Mouse (Mus musculus) limb, embryonic 12.5 days (tissue): Measurements from ENCODE around the gene Edaradd. TPM values are rescaled to one million over a fixed set of nuclear protein-coding genes. Genes with fewer than 3 reads are reported as not detected.

Source experiments
- ATAC-seq: fragments of 200-750 bp; cut with Nextera tagmentation; 2 replicates; pipeline ENCODE4 v1.8.0; 2017; ENCODE audit warnings: low read depth, moderate TSS enrichment; ENCODE audit not compliant: insufficient number of reproducible peaks, insufficient read depth, low FRiP score, low TSS enrichment
- H3K27ac ChIP-seq: fragments of 300-500 bp; sonication (generic); 2 replicates; pipeline ENCODE4 v1.5.1; 2016; ENCODE audit warnings: mild to moderate bottlenecking, moderate library complexity
- H3K27me3 ChIP-seq: fragments of 300-500 bp; sonication (generic); 2 replicates; pipeline ENCODE4 v1.6.1; 2016; ENCODE audit warnings: mild to moderate bottlenecking, moderate library complexity
- H3K36me3 ChIP-seq: fragments of 300-500 bp; sonication (generic); 2 replicates; pipeline ENCODE4 v1.6.1; 2016; ENCODE audit warnings: mild to moderate bottlenecking, moderate library complexity
- H3K4me1 ChIP-seq: fragments of 300-500 bp; sonication (generic); replicated peaks from 2 replicates; pipeline ENCODE4 v1.6.1; 2016
- H3K4me2 ChIP-seq: fragments of 300-500 bp; sonication (generic); 2 replicates; pipeline ENCODE4 v1.6.1; 2016; ENCODE audit warnings: mild to moderate bottlenecking, moderate library complexity
- H3K4me3 ChIP-seq: fragments of 300-500 bp; sonication (generic); replicated peaks from 2 replicates; pipeline ENCODE4 v1.5.1; 2016; ENCODE audit warnings: mild to moderate bottlenecking
- H3K9ac ChIP-seq: fragments of 300-500 bp; sonication (generic); replicated peaks from 2 replicates; pipeline ENCODE4 v1.6.1; 2016; ENCODE audit warnings: mild to moderate bottlenecking, moderate library complexity
- H3K9me3 ChIP-seq: fragments of 300-500 bp; sonication (generic); 2 replicates; pipeline ENCODE4 v1.6.1; 2016; ENCODE audit warnings: mild to moderate bottlenecking, moderate library complexity
- WGBS: fragments of 180-500 bp; shearing (Covaris S2); methylation state at CpG from one replicate; pipeline ENCODE4 v1.1.7; 2016; 5-methylcytosine and 5-hydroxymethylcytosine counted together
- polyA plus RNA-seq: library from polyadenylated mRNA; unstranded; fragments of >200 nt; fragmentation: Nextera tagmentation; extraction: Ambion mirVana; gene quantifications from 2 replicates; pipeline ENCODE4 v1.2.1, GENCODE M21; 2016

Gene Edaradd
- polyA plus RNA-seq, 1 experiment from 2014 or later, result 2.3 TPM

GRCm38 (mm10) chr13:12543880-12544568 lies 23.8 kb upstream of the Edaradd start:
- Histone ChIP-seq H3K4me3 (no peak overlapping the region), H3K4me2 (no peak overlapping the region), H3K4me1 (peaks cover 6% of the 10 kb centered on the region), H3K9ac (no peak overlapping the region), H3K27ac (no peak overlapping the region), H3K27me3 (no peaks in the 10 kb centered on the region), H3K36me3 (no peaks in the 10 kb centered on the region), H3K9me3 (no peaks in the 10 kb centered on the region)
- 83% methylated on average over 8 of the region's 8 CpGs for WGBS
- ATAC-seq, result no peak

GRCm38 (mm10) chr13:12543246-12543645 lies 23.0 kb upstream of the Edaradd start:
- no peak for ATAC-seq
- H3K36me3 ChIP-seq, result no peaks in the 10 kb centered on the region
- no peak overlapping the region for H3K4me3 ChIP-seq
- H3K27me3 ChIP-seq, result no peaks in the 10 kb centered on the region
- no peak overlapping the region for H3K9ac ChIP-seq
- no peaks in the 10 kb centered on the region for H3K9me3 ChIP-seq
- peaks cover 6% of the 10 kb centered on the region for H3K4me1 ChIP-seq
- no peak overlapping the region for H3K4me2 ChIP-seq
- H3K27ac ChIP-seq, result no peak overlapping the region
- 69% methylated on average over 5 of the region's 5 CpGs for WGBS

GRCm38 (mm10) chr13:12542006-12542981 lies 22.1 kb upstream of the Edaradd start:
- H3K9me3 ChIP-seq, result no peaks in the 10 kb centered on the region
- ATAC-seq, result peak; percentile 82; the same call in 1 of the 2 replicates
- H3K9ac ChIP-seq, result no peak overlapping the region
- no peak overlapping the region for H3K4me3 ChIP-seq
- H3K27me3 ChIP-seq, result no peaks in the 10 kb centered on the region
- H3K27ac ChIP-seq, result no peak overlapping the region
- peak overlapping the region; percentile 37 for H3K4me2 ChIP-seq
- peaks cover 6% of the 10 kb centered on the region for H3K4me1 ChIP-seq
- WGBS, result 10% methylated on average over 23 of the region's 23 CpGs
- no peaks in the 10 kb centered on the region for H3K36me3 ChIP-seq

DNA sequence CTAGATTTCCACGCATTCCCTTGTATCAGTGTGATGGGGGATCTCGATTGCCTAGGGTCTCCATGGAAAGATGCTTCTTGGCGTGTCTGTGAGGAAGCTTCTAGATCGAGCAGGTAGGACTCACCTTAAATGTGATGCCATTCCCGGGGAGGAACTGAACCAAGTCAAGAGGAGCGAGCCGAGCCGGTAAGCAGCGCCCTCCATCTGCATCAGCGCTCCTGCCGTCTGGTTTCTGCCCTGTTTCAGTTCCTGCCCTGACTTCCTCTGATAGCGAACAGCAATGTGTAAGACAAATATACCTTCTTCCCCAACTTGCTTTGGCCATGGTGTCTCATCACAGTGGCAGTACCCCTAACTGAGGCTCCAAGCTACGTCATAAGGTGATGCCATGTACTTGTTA lies 19.9 kb upstream of the Edaradd start:
- Histone ChIP-seq H3K27ac (no peak overlapping the region), H3K4me2 (no peak overlapping the region), H3K9ac (no peak overlapping the region), H3K27me3 (no peaks in the 10 kb centered on the region), H3K36me3 (no peaks in the 10 kb centered on the region), H3K4me1 (peaks cover 6% of the 10 kb centered on the region), H3K4me3 (no peak overlapping the region), H3K9me3 (no peaks in the 10 kb centered on the region)
- WGBS, result 63% methylated on average over 13 of the region's 13 CpGs
- no peak for ATAC-seq

- Histone ChIP-seq H3K4me3 (no peak overlapping the region), H3K27ac (no peak overlapping the region)
- no peak for ATAC-seq
Measured at GRCm38 (mm10) chr13:12539716-12540115, 19.5 kb upstream of the Edaradd start.

GRCm38 (mm10) chr13:12537971-12538370 lies 17.7 kb upstream of the Edaradd start:
- Histone ChIP-seq H3K4me3 (no peak overlapping the region), H3K36me3 (no peaks in the 10 kb centered on the region), H3K9ac (no peak overlapping the region), H3K27ac (no peak overlapping the region), H3K4me2 (no peak overlapping the region), H3K4me1 (peaks cover 6% of the 10 kb centered on the region), H3K27me3 (no peaks in the 10 kb centered on the region), H3K9me3 (no peaks in the 10 kb centered on the region)
- no peak for ATAC-seq
- 75% methylated on average over 6 of the region's 6 CpGs for WGBS

More at GRCm38 (mm10) chr13:12539716-12540115, 19.5 kb upstream of the Edaradd start:
- H3K36me3 ChIP-seq, result no peaks in the 10 kb centered on the region
- no peak overlapping the region for H3K9ac ChIP-seq
- H3K4me2 ChIP-seq, result no peak overlapping the region
- no peaks in the 10 kb centered on the region for H3K27me3 ChIP-seq
- H3K9me3 ChIP-seq, result no peaks in the 10 kb centered on the region
- 28% methylated on average over 11 of the region's 11 CpGs for WGBS
- H3K4me1 ChIP-seq, result peaks cover 6% of the 10 kb centered on the region

- Histone ChIP-seq H3K4me1 (no peaks in the 10 kb centered on the region; the same call in 1 of the 2 replicates), H3K4me3 (no peak overlapping the region), H3K27me3 (no peaks in the 10 kb centered on the region), H3K36me3 (no peaks in the 10 kb centered on the region), H3K9ac (no peak overlapping the region), H3K4me2 (no peak overlapping the region), H3K27ac (no peak overlapping the region), H3K9me3 (no peaks in the 10 kb centered on the region)
- no peak for ATAC-seq
- 80% methylated on average over 3 of the region's 3 CpGs for WGBS
Measured at GRCm38 (mm10) chr13:12534628-12535027, 14.4 kb upstream of the Edaradd start.

GRCm38 (mm10) chr13:12525678-12526077 lies 5.4 kb upstream of the Edaradd start:
- H3K9me3 ChIP-seq, result no peaks in the 10 kb centered on the region
- peaks cover 5% of the 10 kb centered on the region for H3K4me1 ChIP-seq
- H3K4me2 ChIP-seq, result no peak overlapping the region
- H3K27me3 ChIP-seq, result no peaks in the 10 kb centered on the region
- no peak for ATAC-seq
- no peak overlapping the region for H3K9ac ChIP-seq
- 90% methylated on average over 4 of the region's 4 CpGs for WGBS
- no peaks in the 10 kb centered on the region for H3K36me3 ChIP-seq
- H3K4me3 ChIP-seq, result no peak overlapping the region
- no peak overlapping the region for H3K27ac ChIP-seq

- Histone ChIP-seq H3K4me2 (no peak overlapping the region), H3K4me3 (no peak overlapping the region), H3K9me3 (no peaks in the 10 kb centered on the region), H3K27me3 (peaks cover 21% of the 10 kb centered on the region), H3K36me3 (no peaks in the 10 kb centered on the region), H3K27ac (no peak overlapping the region), H3K9ac (no peak overlapping the region), H3K4me1 (no peaks in the 10 kb centered on the region)
- no peak for ATAC-seq
Measured at GRCm38 (mm10) chr13:12522346-12522745, 2.1 kb upstream of the Edaradd start.

GRCm38 (mm10) chr13:12519371-12519770 lies 867 bp downstream of the Edaradd start:
- no peak overlapping the region for H3K27ac ChIP-seq
- ATAC-seq, result no peak
- H3K4me3 ChIP-seq, result peak overlapping the region; percentile 55
- H3K4me1 ChIP-seq, result no peaks in the 10 kb centered on the region
- H3K9ac ChIP-seq, result 0 out of 2 replicates have a peak overlapping the region, but pooled peaks have one; percentile 24
- H3K36me3 ChIP-seq, result no peaks in the 10 kb centered on the region
- H3K27me3 ChIP-seq, result peaks cover 21% of the 10 kb centered on the region
- peak overlapping the region; percentile 92 for H3K4me2 ChIP-seq
- H3K9me3 ChIP-seq, result no peaks in the 10 kb centered on the region
- WGBS, result 5% methylated on average over 18 of the region's 18 CpGs

DNA sequence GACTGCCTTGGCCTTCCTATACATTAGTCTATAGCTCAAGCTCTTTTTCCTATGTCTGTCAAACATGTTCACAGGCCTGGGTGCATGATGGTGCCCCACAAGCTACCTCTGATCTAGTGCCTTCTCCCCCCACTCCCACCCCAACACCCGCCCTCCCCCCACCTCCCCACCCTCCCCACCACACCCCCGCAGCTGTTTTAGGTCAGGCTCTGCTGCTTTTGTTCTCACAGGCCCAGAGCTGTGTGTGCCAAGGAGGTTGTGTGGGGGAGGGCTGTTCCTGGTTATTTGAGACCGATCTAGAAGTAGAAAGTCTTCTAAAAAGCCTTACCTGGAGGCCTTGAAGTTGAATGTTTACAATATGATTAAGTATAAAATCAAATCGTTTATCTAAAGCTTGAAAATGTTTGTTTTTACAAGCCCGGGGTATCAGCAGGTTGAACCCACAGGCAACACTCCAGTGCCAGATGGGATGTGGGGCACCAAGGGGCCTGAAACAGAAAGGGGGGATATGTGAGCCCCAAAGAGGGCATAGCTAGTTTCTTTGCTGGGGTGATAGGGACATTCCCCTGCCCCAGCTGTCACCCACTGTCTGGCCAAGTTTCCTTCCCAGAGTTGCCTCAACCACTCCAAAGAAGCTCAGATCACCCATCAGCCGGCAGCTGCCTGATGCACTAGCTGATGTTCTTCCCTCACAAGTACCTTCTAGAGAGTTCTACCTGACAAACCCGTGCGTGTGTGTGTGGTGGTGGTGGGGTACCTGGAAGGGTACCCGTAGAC lies 8.9 kb downstream of the Edaradd start:
- WGBS, result 71% methylated on average over 9 of the region's 9 CpGs
- Histone ChIP-seq H3K27ac (no peak overlapping the region), H3K9ac (no peak overlapping the region), H3K36me3 (no peaks in the 10 kb centered on the region), H3K4me2 (no peak overlapping the region), H3K4me1 (peaks cover 5% of the 10 kb centered on the region), H3K4me3 (no peak overlapping the region), H3K27me3 (no peaks in the 10 kb centered on the region), H3K9me3 (no peaks in the 10 kb centered on the region)
- ATAC-seq, result 0 out of 2 replicates have a peak, but pooled peaks have one; percentile 42
